Mouse (Mus musculus): ENCODE results near the gene Cyth4. TPM values are rescaled to one million over a fixed set of nuclear protein-coding genes. Genes with fewer than 3 reads are reported as not detected.

Gene Cyth4
- polyA plus RNA-seq, 1 experiment from 2014 or later: 15.2 TPM

GRCm38 (mm10) chr15:78601180-78601579 is 4.3 kb downstream of the Cyth4 start:
- Histone ChIP-seq H3K4me1 (peaks cover 21% of the 10 kb centered on the region; the same call in 1 of the 2 replicates), H3K9me3 (replicated peaks) (no peaks in the 10 kb centered on the region), H3K27ac (no peak overlapping the region), H3K4me3 (no peak overlapping the region), H3K4me2 (no peak overlapping the region), H3K9ac (no peak overlapping the region), H3K36me3 (no peaks in the 10 kb centered on the region; the same call in 1 of the 2 replicates), H3K27me3 (replicated peaks) (no peaks in the 10 kb centered on the region)
- no peak for ATAC-seq
- WGBS (ENCODE audit: insufficient replicate concordance): 35% methylated on average over 6 of the region's 6 CpGs

- H3K9ac ChIP-seq: no peak overlapping the region
- peaks cover 13% of the 10 kb centered on the region; the same call in 1 of the 2 replicates for H3K4me1 ChIP-seq
- H3K36me3 ChIP-seq: no peaks in the 10 kb centered on the region; the same call in 1 of the 2 replicates
- no peak overlapping the region for H3K27ac ChIP-seq
- no peak overlapping the region for H3K4me2 ChIP-seq
- H3K4me3 ChIP-seq: no peak overlapping the region
- 48% methylated on average over 6 of the region's 6 CpGs for WGBS (ENCODE audit: insufficient replicate concordance)
- no peaks in the 10 kb centered on the region for H3K27me3 ChIP-seq (replicated peaks)
- H3K9me3 ChIP-seq (replicated peaks): no peaks in the 10 kb centered on the region
- ATAC-seq: no peak
Measured at GRCm38 (mm10) chr15:78604255-78604654, 7.4 kb downstream of the Cyth4 start.

- H3K36me3 ChIP-seq: no peaks in the 10 kb centered on the region; the same call in 1 of the 2 replicates
- H3K27me3 ChIP-seq (replicated peaks): no peaks in the 10 kb centered on the region
- H3K9ac ChIP-seq: no peak overlapping the region
- no peak overlapping the region for H3K4me3 ChIP-seq
- H3K4me2 ChIP-seq: no peak overlapping the region
- no peak overlapping the region for H3K27ac ChIP-seq
- H3K9me3 ChIP-seq (replicated peaks): no peaks in the 10 kb centered on the region
- WGBS (ENCODE audit: insufficient replicate concordance): 45% methylated on average over 3 of the region's 3 CpGs
- peaks cover 13% of the 10 kb centered on the region; the same call in 1 of the 2 replicates for H3K4me1 ChIP-seq
- ATAC-seq: no peak
Measured at GRCm38 (mm10) chr15:78605371-78605791, 8.5 kb downstream of the Cyth4 start.

GRCm38 (mm10) chr15:78606059-78606458 is 9.2 kb downstream of the Cyth4 start:
- Histone ChIP-seq H3K27me3 (replicated peaks) (no peaks in the 10 kb centered on the region), H3K9ac (no peak overlapping the region), H3K36me3 (no peaks in the 10 kb centered on the region; the same call in 1 of the 2 replicates), H3K9me3 (replicated peaks) (no peaks in the 10 kb centered on the region), H3K4me3 (no peak overlapping the region), H3K27ac (no peak overlapping the region), H3K4me2 (no peak overlapping the region), H3K4me1 (peaks cover 13% of the 10 kb centered on the region; the same call in 1 of the 2 replicates)
- 73% methylated on average over 6 of the region's 6 CpGs for WGBS (ENCODE audit: insufficient replicate concordance)
- no peak for ATAC-seq

GRCm38 (mm10) chr15:78607463-78607862 is 10.6 kb downstream of the Cyth4 start:
- Histone ChIP-seq H3K4me3 (no peak overlapping the region), H3K36me3 (no peaks in the 10 kb centered on the region; the same call in 1 of the 2 replicates), H3K4me2 (no peak overlapping the region), H3K27me3 (replicated peaks) (no peaks in the 10 kb centered on the region), H3K9me3 (replicated peaks) (no peaks in the 10 kb centered on the region), H3K9ac (no peak overlapping the region), H3K27ac (no peak overlapping the region), H3K4me1 (peaks cover 13% of the 10 kb centered on the region; the same call in 1 of the 2 replicates)
- WGBS (ENCODE audit: insufficient replicate concordance): 45% methylated on average over 4 of the region's 4 CpGs
- ATAC-seq: peak; percentile 27; the same call in 1 of the 2 replicates

- no peak overlapping the region for H3K4me2 ChIP-seq
- H3K4me1 ChIP-seq: peaks cover 5% of the 10 kb centered on the region; the same call in 1 of the 2 replicates
- H3K27me3 ChIP-seq (replicated peaks): no peaks in the 10 kb centered on the region
- no peak overlapping the region for H3K27ac ChIP-seq
- no peak overlapping the region for H3K4me3 ChIP-seq
- no peaks in the 10 kb centered on the region for H3K9me3 ChIP-seq (replicated peaks)
- no peak for ATAC-seq
- H3K36me3 ChIP-seq: no peaks in the 10 kb centered on the region
- no peak overlapping the region for H3K9ac ChIP-seq
- WGBS (ENCODE audit: insufficient replicate concordance): 62% methylated on average over 12 of the region's 12 CpGs
Measured at GRCm38 (mm10) chr15:78610705-78611462, 14.0 kb downstream of the Cyth4 start.

GRCm38 (mm10) chr15:78614536-78614935 is 17.7 kb downstream of the Cyth4 start:
- Histone ChIP-seq H3K27me3 (replicated peaks) (no peaks in the 10 kb centered on the region), H3K4me3 (no peak overlapping the region), H3K9ac (no peak overlapping the region), H3K27ac (no peak overlapping the region), H3K36me3 (no peaks in the 10 kb centered on the region), H3K4me1 (no peaks in the 10 kb centered on the region), H3K4me2 (no peak overlapping the region), H3K9me3 (replicated peaks) (no peaks in the 10 kb centered on the region)
- 64% methylated on average over 7 of the region's 7 CpGs for WGBS (ENCODE audit: insufficient replicate concordance)
- ATAC-seq: no peak

- no peaks in the 10 kb centered on the region for H3K36me3 ChIP-seq
- no peak overlapping the region for H3K9ac ChIP-seq
- H3K4me3 ChIP-seq: no peak overlapping the region
- H3K27me3 ChIP-seq (replicated peaks): no peaks in the 10 kb centered on the region
- no peaks in the 10 kb centered on the region for H3K9me3 ChIP-seq (replicated peaks)
- 56% methylated on average over 2 of the region's 2 CpGs for WGBS (ENCODE audit: insufficient replicate concordance)
- H3K4me2 ChIP-seq: no peak overlapping the region
- no peaks in the 10 kb centered on the region for H3K4me1 ChIP-seq
- no peak for ATAC-seq
- H3K27ac ChIP-seq: no peak overlapping the region
Measured at GRCm38 (mm10) chr15:78616973-78617372, 20.1 kb downstream of the Cyth4 start.

GRCm38 (mm10) chr15:78623426-78623825 is 26.6 kb downstream of the Cyth4 start:
- no peaks in the 10 kb centered on the region for H3K36me3 ChIP-seq
- no peak for ATAC-seq
- H3K4me1 ChIP-seq: no peaks in the 10 kb centered on the region
- WGBS (ENCODE audit: insufficient replicate concordance): 12% methylated on average over 5 of the region's 5 CpGs
- H3K4me2 ChIP-seq: no peak overlapping the region
- H3K27me3 ChIP-seq (replicated peaks): peaks cover 8% of the 10 kb centered on the region; the same call in 1 of the 2 replicates
- H3K4me3 ChIP-seq: no peak overlapping the region
- no peak overlapping the region for H3K9ac ChIP-seq
- no peak overlapping the region for H3K27ac ChIP-seq
- H3K9me3 ChIP-seq (replicated peaks): no peaks in the 10 kb centered on the region

GRCm38 (mm10) chr15:78624431-78624950 is 27.6 kb downstream of the Cyth4 start:
- Histone ChIP-seq H3K4me1 (no peaks in the 10 kb centered on the region), H3K27ac (no peak overlapping the region), H3K27me3 (replicated peaks) (peaks cover 14% of the 10 kb centered on the region; the same call in 1 of the 2 replicates), H3K36me3 (no peaks in the 10 kb centered on the region), H3K9me3 (replicated peaks) (no peaks in the 10 kb centered on the region), H3K4me3 (no peak overlapping the region), H3K4me2 (no peak overlapping the region), H3K9ac (no peak overlapping the region)
- 51% methylated on average over 13 of the region's 13 CpGs for WGBS (ENCODE audit: insufficient replicate concordance)
- no peak for ATAC-seq

GRCm38 (mm10) chr15:78624961-78625360 is 28.1 kb downstream of the Cyth4 start:
- Histone ChIP-seq H3K4me3 (no peak overlapping the region), H3K36me3 (no peaks in the 10 kb centered on the region), H3K4me1 (no peaks in the 10 kb centered on the region), H3K4me2 (no peak overlapping the region), H3K9me3 (replicated peaks) (no peaks in the 10 kb centered on the region), H3K27ac (no peak overlapping the region), H3K27me3 (replicated peaks) (peaks cover 14% of the 10 kb centered on the region; the same call in 1 of the 2 replicates), H3K9ac (no peak overlapping the region)
- 69% methylated on average over 3 of the region's 3 CpGs for WGBS (ENCODE audit: insufficient replicate concordance)
- ATAC-seq: no peak

- H3K9me3 ChIP-seq (replicated peaks): no peaks in the 10 kb centered on the region
- H3K4me2 ChIP-seq: no peak overlapping the region
- H3K4me3 ChIP-seq: no peak overlapping the region
- no peak for ATAC-seq
- no peak overlapping the region for H3K9ac ChIP-seq
- WGBS (ENCODE audit: insufficient replicate concordance): 68% methylated on average over 13 of the region's 13 CpGs
- peaks cover 14% of the 10 kb centered on the region; the same call in 1 of the 2 replicates for H3K27me3 ChIP-seq (replicated peaks)
- no peak overlapping the region for H3K27ac ChIP-seq
- H3K36me3 ChIP-seq: no peaks in the 10 kb centered on the region
- no peaks in the 10 kb centered on the region for H3K4me1 ChIP-seq
Measured at GRCm38 (mm10) chr15:78626285-78626684, 29.4 kb downstream of the Cyth4 start.

All from liver, embryonic 12.5 days (tissue).